In genomic region chr19:55132476-55132875, GRCm38 (mm10) we compare ENCODE assay signal across 26 mouse cellular contexts. TPM values are rescaled to one million over a fixed set of nuclear protein-coding genes. Genes with fewer than 3 reads are reported as not detected.
"Had no signal": no experiment of that assay in that cellular context is flagged by ENCODE, and none has a peak within 500 bp of the region (broad histone marks: within the 10 kb centered on the region; RNA-seq: fewer than 3 reads in every experiment).

No protein-coding gene starts in this region.

- H3K9me3 ChIP-seq: kidney, embryonic 15.5 days; liver, embryonic 12.5 days; liver, embryonic 15.5 days; lung, embryonic 15.5 days; megakaryocyte, embryonic 14.5 days; midbrain, embryonic 13.5 days; neural tube, embryonic 13.5 days had no signal

- H3K27ac ChIP-seq: kidney, embryonic 15.5 days; left cerebral cortex, adult 2 months; liver, embryonic 12.5 days; midbrain, embryonic 10.5 days; midbrain, embryonic 13.5 days; neural tube, embryonic 13.5 days; stomach, postnatal 0 days had no signal

- H3K4me3 ChIP-seq: kidney, embryonic 15.5 days; left cerebral cortex, adult 2 months; liver, embryonic 12.5 days; liver, embryonic 15.5 days; lung, embryonic 15.5 days; megakaryocyte, embryonic 14.5 days; midbrain, embryonic 10.5 days; midbrain, embryonic 13.5 days; myocyte; neural tube, embryonic 13.5 days had no signal

- H3K36me3 ChIP-seq: kidney, embryonic 15.5 days; liver, embryonic 12.5 days; liver, embryonic 15.5 days; lung, embryonic 15.5 days; midbrain, embryonic 10.5 days; midbrain, embryonic 13.5 days; neural tube, embryonic 13.5 days had no signal

- H3K4me2 ChIP-seq: kidney, embryonic 15.5 days; liver, embryonic 12.5 days; liver, embryonic 15.5 days; lung, embryonic 15.5 days; midbrain, embryonic 13.5 days; neural tube, embryonic 13.5 days had no signal

- H3K27me3 ChIP-seq: kidney, embryonic 15.5 days; liver, embryonic 12.5 days; liver, embryonic 15.5 days; lung, embryonic 15.5 days; midbrain, embryonic 13.5 days; neural tube, embryonic 13.5 days had no signal

- DNase-seq: kidney, adult 11 months; kidney, adult 8-10 months; kidney, postnatal 36 days; layer of hippocampus, postnatal 36 days; lung, postnatal 10 days; right cerebral cortex, adult 18-20 months; right cerebral cortex, postnatal 14 days; right cerebral cortex, postnatal 4 days; thymus, adult 2 months; thymus, postnatal 14 days had no signal

- H3K4me1 ChIP-seq: liver, embryonic 12.5 days had no signal

- ATAC-seq: liver, embryonic 12.5 days; midbrain, embryonic 13.5 days; midbrain, embryonic 16.5 days had no signal

- H3K9ac ChIP-seq: kidney, embryonic 15.5 days; liver, embryonic 12.5 days; liver, embryonic 15.5 days; lung, embryonic 15.5 days; midbrain, embryonic 13.5 days; neural tube, embryonic 13.5 days had no signal

RNA-seq across cellular contexts. Expression of gene Tectb, which starts 48.1 kb away (rescaled TPM):
- total RNA-seq: layer of hippocampus, postnatal 36 days; left cerebral cortex, adult 2 months; left cerebral cortex, postnatal 36 days; monocyte, adult 5-6 weeks had no signal
- polyA plus RNA-seq: kidney, embryonic 15.5 days; limb, embryonic 11.5 days; limb, embryonic 14.5 days; lung, embryonic 15.5 days; midbrain, embryonic 10.5 days; myocyte had no signal
